Mouse (Mus musculus) brain, embryonic 14.5 days (tissue): ENCODE data around the gene Sgpp2.

Source experiments
- CTCF ChIP-seq: fragments of 200-500 bp; IDR thresholded peaks from 2 replicates; pipeline ENCODE4 v1.5.1; 2012; ENCODE audit warnings: inconsistent platforms, mild to moderate bottlenecking, moderate library complexity, borderline replicate concordance; ENCODE audit not compliant: insufficient read depth, insufficient read length; ENCODE audit errors: extremely low read depth
- POLR2A ChIP-seq: fragments of 200-500 bp; IDR thresholded peaks from 2 replicates; pipeline ENCODE4 v1.6.1; 2012; ENCODE audit warnings: mild to moderate bottlenecking, inconsistent platforms, borderline replicate concordance; ENCODE audit not compliant: poor library complexity, insufficient read depth, insufficient read length, severe bottlenecking; ENCODE audit errors: extremely low read depth

DNA sequence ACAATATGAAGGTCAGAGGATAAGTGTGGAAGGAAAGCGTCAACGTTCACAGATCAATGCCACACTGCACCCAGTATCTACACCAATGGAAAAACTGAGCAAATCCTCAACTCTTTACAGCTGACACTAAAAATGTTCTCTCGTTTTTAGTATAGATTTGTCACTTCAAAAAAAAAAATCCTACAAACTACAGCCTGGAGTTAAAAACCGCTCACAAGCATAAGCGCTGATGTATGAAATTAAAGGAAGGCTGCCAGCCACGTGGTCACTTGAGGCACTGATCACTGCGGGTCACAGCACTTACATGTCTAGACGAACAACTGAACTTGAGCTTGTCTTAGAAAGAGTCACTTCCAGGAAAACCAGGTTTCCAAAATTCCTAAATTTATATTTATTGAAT, 143.7 kb downstream of the Sgpp2 start:
- TF ChIP-seq POLR2A, result no peak
- no peak for TF ChIP-seq CTCF
